Mouse (Mus musculus) cerebellum, postnatal 14 days (tissue): ENCODE data around the gene Dpy30.
A peak's percentile ranks its signal among the peaks of the same experiment; 100 is the strongest.

Experiments
- DNase-seq, 2 experiments: peaks; one replicate each; pipeline ENCODE4 v3.0.0; 2021; ENCODE audit warnings: mixed read lengths in 2 of 2

The Dpy30 gene

GRCm38 (mm10) chr17:74294426-74295025, 29.2 kb downstream of the Dpy30 start:
- peak; percentile 68 to 75 for DNase-seq

DNA sequence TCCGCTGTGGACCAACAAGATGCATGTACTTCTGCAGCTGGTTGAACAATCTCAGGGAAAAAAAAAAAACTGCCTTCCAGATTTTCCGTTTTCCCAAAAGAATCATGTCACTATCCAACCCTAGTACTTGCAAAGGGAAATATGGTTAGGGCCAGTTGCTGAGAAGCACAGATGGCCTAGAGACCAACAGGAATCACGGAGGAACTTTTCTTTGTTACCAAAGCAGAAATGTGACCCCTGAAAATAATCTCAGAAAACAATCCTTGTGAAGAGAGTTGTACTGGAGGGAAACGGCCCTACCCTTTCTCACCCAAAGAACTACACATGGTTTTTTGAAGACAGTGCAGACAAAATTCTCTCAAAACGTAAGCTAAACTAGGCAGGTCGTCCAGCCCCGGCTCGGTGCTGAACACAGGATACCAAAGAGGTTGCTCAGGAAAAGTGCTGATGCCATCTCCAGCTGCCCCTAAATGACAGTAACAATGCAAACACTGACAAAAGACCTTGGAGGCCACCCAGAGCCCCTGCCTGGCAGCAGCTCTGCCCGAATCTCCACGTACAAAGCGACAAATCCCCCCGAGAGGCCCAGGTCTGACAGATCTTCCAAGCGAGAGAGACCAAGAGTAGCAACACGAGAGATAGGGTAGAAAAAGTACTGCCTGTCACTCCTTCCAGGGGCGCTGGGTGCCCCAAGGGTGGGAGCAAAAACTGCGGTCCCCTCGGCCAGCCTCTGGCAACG, 29.9 kb downstream of the Dpy30 start:
- DNase-seq, result peak in 1 of 2 experiments; percentile 52

DNA sequence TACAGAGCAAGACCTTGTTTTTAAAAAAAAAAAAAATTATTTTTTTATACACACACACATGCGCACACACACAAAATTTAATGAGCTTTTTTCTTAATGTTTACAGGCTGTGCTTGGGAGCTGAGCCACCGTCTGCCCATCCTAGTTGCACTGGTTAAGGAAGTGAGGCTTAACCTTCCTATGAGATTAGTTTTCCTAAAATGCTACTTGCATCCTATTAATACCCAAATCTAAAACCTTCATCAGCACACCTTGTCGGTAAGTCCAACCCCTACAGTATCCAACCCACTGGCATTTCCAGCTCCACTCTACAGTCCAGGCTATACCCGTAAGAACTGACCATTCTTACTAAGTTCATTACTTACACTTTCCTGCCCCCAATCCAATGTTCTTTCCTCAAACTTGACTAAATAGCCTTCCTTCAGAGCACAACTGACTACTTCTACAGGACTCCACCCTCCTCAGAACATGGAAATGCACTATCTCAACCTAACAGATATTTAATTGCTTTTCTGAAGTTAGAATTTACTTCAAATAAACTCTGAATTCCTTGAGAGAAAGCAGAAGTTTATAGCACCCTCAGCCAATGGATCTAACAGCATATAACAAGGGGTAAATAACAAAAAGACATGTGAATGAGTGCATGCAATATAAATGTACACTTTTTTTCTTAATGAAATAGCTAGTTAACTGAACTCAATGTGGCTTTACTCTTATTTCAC, 31.9 kb downstream of the Dpy30 start:
- DNase-seq, result no peak

DNA sequence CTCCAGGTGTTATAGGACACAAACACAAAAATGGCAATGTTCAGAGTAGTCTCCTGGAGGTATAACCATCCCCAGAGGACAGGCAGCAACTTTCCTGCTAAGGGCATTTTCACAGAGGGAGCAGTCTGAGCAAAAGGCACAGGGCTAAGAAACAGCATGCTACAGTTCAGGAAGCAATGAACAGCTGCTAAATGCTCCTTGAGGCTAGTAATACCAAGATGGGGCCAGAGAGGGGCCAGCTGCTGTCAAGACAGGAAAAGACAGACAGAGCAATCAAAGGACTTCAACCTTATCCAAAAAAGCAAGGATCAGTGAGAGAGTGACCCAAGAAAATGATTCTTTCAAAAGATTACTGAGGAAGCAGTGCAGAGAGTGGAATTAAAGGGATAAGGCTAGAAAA, 32.9 kb downstream of the Dpy30 start:
- DNase-seq, result no peak

GRCm38 (mm10) chr17:74290198-74290597, 33.5 kb downstream of the Dpy30 start:
- no peak for DNase-seq

DNA sequence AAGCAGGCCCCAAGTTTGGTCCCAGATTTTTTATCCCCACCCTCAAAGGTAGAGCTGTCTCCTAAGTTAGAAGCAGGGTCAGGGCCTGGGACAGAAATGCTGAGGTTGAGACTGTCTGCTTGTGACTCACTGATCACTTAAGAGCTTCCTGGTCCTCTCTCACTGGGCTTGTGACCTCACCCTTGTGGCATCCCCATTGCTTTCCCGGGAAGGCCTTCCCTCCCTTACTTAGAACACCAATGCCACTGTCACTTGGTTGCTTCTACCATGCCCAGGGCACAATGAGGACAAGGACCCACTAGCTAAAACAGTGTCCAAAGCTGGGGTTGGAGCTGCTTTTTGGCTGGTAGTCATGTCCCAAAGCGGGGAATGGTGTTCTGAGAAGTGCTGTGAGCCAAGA, 35.1 kb downstream of the Dpy30 start:
- DNase-seq, result no peak

GRCm38 (mm10) chr17:74286140-74286730, 37.5 kb downstream of the Dpy30 start:
- DNase-seq, result no peak

DNA sequence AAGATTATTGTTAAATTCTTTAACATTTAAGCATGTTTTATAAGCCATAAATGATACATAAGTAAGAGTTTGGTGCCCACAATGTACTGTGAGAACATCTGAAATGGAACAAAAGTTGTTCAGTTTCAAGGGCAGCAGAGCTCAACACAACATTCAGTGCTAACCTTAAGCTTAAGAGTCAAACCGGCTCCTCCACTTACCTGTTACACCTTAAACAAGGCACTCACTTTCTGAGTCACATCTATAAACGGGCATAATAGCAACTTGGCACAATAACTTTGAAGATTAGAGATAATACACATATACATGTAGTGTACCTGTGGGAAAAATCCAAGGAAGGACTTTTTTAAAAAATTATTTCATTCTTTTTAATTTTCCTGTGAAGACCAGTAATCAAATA, 38.0 kb downstream of the Dpy30 start:
- no peak for DNase-seq

- DNase-seq, result peak; percentile 16 to 42
These were observed 39.2 kb downstream of the Dpy30 start for GRCm38 (mm10) chr17:74284397-74285115.

GRCm38 (mm10) chr17:74282024-74282423, 41.7 kb downstream of the Dpy30 start:
- DNase-seq, result no peak

DNA sequence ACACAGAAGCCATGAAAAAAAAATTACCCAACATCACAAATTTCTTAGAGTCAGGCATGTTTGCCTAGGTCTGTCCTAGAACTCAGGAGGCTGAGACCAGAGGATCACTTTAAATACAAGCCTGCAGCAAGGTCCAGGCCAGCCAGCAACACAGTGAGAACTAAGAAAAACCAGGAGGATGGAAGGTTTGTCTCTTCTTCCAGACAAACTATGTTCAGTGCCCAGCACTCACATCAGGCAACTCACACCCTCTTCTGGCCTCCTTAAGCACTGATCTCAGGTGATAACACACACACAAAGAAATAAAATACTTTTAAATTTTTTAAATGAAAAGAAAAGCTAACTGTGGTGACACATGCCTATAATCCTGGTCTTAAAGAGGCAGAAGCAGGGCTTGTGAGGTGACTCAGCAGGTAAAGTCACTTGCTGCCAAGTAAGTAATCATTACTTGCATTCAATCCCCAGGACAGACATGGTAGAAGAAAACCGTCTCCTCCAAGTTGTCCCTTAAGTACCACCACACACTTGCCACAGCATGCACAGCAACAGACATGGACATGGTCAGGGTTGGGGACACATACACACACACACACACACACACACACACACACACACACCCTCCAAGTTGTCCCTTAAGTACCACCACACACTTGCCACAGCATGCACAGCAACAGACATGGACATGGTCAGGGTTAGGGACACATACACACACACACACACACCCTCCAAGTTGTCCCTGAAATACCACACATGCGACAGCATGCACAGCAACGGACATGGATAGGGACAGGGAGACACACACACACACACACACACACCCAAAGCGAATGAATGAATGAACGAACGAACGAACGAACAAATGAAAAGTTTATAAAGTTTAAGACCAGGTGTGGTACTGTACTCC, 44.5 kb downstream of the Dpy30 start:
- no peak for DNase-seq

- no peak for DNase-seq
These were observed 49.3 kb downstream of the Dpy30 start for GRCm38 (mm10) chr17:74274471-74274870.

GRCm38 (mm10) chr17:74272683-74273205, 51.0 kb downstream of the Dpy30 start:
- no peak for DNase-seq

DNA sequence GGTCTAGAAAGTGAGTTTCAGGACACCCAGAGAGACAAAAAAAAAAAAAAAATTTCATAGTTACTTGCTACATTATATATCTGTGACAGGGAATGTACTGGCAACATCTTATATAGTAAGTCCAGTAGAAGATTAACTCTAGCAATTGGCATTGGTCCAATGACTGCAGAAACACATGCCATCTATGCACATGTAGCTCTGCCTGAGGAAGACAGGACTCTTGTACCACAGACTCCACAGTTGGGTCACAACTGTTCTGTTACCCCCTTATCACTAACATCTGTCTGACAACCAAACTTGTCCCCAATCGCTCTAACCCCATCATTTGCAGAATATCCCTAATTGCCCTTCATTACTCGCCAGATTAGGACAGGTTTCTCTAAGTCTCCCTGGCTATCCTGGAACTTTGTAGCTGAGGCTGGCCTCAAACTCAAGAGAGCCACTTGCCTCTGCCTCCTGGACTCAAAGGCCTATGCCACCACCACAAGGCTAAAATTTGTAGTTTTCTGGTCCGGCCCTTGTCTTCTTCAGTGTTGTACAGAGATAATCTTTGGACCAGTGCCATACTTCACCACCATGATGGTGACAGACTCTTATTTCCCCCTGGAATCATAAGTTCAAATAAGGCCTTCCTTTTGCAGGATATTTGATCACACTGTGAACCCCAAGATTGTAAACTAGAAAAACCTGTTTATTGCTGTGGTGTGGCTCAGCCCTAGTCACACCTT, 52.0 kb downstream of the Dpy30 start:
- DNase-seq, result no peak

- no peak for DNase-seq
These were observed 53.5 kb downstream of the Dpy30 start for GRCm38 (mm10) chr17:74270205-74270604.

- DNase-seq, result no peak
These were observed 56.1 kb downstream of the Dpy30 start for GRCm38 (mm10) chr17:74267415-74268180.

DNA sequence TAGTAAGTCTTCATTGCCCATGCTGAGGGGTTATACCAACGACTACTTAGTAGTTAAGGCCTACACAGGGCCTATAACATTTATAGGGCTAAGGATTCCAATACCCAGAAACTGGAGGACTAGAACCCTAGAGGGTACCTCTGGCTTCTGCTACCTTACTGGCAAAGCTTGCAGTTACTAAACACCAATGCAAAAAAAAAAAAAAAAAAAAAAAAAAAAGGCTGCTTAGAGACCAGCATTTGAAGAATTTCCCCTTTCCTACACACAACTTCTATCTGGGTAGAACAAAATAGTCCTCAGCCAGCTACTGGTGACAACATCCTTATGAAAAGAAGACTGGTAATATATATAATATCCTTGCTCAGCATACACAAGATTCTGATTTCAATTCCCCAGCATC, 58.1 kb downstream of the Dpy30 start:
- DNase-seq, result no peak

DNA sequence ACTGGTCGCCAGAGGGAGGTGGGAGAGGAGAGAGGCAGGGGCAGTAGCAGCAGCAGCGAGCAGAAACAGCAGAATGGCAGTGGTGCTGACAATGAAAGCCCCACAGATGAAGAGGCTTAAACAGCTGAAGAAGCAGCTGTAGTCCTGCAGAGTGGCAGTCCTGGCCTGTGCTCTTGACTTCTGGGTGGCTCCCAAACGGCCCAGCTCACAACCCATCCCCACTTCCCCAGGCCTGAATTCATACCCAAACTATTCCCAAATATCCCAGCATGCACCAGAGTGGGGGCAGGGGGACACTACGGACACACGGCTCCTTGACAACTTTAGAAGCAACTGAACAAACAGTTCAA, 58.6 kb downstream of the Dpy30 start:
- peak in 1 of 2 experiments; percentile 10 for DNase-seq

DNA sequence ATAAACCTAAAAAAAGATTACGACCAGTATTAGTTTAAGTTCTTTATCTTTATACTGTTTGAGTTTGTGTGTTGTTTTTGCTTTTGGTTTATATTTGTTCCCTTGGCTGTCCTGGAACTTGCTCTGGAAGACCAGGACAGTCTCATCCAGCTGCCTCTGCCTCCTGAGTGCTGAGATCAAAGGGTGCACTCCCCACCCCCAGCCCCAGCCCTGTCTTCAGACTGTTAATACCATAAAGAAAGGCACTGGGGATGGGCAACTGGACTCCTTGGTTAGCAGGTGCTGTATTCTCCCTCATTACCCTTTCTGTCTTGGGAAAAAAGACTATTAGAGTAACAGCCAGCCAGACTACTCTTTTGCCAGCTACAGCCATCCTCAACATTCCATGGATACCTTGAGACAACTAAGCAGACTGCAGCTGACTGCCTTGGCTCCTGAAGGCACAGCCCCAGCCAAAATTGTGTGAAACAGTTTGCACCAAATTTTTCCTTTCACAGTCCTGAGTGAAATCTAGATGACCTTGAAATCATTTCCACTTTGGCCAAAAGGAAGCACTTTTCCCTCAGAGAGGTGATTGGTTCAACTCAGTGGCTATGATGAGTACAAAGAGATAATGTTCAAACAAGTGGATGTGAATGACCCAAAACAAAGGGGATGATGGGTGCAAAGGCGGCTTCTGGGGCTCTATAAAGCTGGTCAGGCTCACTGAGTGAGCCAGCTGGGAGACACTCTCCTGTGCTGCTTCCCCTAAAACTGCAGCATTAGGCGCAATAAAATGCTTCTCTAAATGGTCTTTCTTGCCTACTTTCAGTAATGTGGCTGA, 59.2 kb downstream of the Dpy30 start:
- no peak for DNase-seq
